Mouse (Mus musculus) kidney, adult 9 months (tissue): ENCODE data around the gene Cxcl14.

Experiments used
- DNase-seq: peaks from one replicate; pipeline ENCODE4 v3.0.0; 2022

The Cxcl14 gene

GRCm38 (mm10) chr13:56250551-56251161, 45.7 kb downstream of the Cxcl14 start:
- no peak for DNase-seq

- no peak for DNase-seq
Measured at GRCm38 (mm10) chr13:56249593-56250341, 46.6 kb downstream of the Cxcl14 start.

DNA sequence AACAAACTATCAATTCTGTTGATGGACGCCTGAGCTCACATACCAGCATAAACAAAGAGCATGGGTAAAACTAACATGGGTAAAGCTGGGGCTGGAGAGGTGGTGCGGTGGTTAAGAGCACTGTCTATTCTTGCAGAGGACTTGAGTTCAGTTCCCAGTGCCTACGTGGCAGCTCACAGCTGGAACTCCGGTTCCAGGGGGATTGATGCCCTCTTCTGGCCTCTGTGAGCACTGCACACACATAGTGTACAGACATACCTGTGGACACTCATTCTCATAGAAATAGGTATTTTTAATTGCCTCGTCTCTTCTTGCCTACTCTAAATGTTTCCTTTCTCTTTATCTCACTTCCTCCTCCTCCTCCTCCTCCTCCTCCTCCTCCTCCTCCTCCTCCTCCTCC, 53.2 kb downstream of the Cxcl14 start:
- no peak for DNase-seq

- no peak for DNase-seq
Measured at GRCm38 (mm10) chr13:56240012-56240770, 56.2 kb downstream of the Cxcl14 start.
